Mouse (Mus musculus) R1 (cell line): ENCODE measurements around the gene Plet1.

Source experiments
- DNase-seq: peaks from one replicate; pipeline ENCODE4 v3.0.0-alpha.2; 2018; ENCODE audit warnings: low read depth, low spot score

The Plet1 gene

GRCm38 (mm10) chr9:50533791-50534190 is 39.5 kb downstream of the Plet1 start:
- DNase-seq: peak; percentile 34

- DNase-seq: no peak
These were observed 41.6 kb downstream of the Plet1 start for GRCm38 (mm10) chr9:50535930-50536329.

- DNase-seq: no peak
These were observed 42.3 kb downstream of the Plet1 start for GRCm38 (mm10) chr9:50536603-50537135.

DNA sequence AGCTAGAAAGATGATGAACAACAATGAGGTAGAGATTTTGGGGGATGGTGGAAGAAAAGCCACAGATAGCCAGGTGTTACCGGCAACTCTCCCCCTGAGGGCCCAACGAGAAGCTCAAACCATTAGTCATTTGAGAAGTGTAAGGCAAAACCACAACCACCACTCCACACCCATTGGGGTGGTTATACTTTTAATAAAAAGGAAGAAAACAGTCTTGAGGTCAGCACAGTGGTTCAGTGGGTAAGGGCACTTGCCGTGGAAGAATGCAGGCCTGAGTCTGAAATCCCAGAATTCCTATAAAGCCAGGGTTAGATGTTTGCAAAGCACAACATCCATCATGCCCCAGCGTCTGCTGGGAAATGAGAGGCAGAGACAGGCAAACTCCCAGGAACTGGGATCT is 43.0 kb downstream of the Plet1 start:
- DNase-seq: no peak

DNA sequence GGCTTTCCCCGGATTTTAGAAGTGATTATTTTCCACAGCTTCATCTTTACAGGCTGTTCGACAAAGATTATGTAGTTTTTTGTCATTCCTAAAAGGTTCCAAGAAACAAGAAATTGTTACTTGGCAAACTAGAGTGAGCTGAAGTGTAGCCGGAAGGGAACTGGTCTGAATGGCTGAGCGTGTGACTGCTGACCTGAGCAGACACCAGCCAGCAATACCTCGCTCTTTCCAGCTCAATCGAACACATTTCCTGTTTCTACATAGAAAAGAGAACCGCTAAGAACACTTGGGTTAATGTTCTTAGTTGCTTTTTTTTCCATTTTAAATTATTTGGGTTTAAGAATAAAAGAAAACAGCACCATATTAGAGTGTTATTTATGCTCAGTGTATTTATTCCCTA is 45.8 kb downstream of the Plet1 start:
- DNase-seq: no peak

DNA sequence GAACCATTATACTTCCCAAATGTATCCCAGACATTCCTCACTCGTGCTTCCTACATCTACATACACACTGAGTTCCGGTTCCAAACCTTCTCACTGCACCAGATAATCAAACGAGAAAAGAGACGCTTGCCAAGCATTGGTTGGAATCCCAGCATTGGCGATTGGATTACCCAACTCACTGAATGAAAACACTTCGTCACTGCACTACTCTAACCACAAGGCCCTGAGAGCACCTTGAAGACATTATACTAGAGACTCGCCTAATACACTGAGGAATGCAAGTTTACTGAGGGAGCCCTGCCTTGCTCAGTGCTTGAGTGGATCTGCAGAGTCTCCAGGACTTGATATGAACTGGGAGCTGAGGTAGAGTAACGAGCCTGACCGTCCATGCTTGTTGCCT is 48.1 kb downstream of the Plet1 start:
- no peak for DNase-seq

DNA sequence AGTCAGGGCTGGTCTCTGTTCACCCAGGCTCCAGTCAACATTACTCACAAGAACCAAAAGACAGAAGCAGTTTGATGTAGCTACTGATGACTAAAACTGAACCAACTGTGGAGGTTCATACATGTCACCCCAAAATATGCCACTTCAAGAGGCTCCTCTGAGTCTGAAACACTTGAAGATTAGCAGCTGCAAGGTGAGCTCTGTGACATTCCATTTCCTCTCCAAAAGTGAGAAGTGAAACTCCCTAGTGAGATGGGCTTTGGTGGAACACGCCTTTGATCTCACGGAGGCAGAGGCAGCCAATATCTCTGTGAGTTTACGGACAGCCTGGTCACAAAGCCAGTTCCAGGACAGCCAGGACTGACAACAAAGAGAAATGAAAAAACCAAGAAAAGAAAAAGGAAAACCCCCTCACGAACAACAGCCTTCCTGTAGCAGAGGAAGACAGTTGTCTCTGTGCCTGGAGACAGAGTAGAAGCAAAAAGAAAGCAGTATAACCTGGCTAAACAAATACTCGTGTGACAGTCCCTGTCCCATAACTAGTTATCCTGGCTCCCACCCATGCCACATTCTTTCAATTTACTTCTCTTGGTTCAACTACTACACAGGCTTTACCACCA is 53.6 kb downstream of the Plet1 start:
- DNase-seq: no peak

- DNase-seq: no peak
These were observed 54.6 kb downstream of the Plet1 start for GRCm38 (mm10) chr9:50548936-50549335.

GRCm38 (mm10) chr9:50552206-50552605 is 57.9 kb downstream of the Plet1 start:
- no peak for DNase-seq

GRCm38 (mm10) chr9:50553547-50553946 is 59.2 kb downstream of the Plet1 start:
- no peak for DNase-seq

DNA sequence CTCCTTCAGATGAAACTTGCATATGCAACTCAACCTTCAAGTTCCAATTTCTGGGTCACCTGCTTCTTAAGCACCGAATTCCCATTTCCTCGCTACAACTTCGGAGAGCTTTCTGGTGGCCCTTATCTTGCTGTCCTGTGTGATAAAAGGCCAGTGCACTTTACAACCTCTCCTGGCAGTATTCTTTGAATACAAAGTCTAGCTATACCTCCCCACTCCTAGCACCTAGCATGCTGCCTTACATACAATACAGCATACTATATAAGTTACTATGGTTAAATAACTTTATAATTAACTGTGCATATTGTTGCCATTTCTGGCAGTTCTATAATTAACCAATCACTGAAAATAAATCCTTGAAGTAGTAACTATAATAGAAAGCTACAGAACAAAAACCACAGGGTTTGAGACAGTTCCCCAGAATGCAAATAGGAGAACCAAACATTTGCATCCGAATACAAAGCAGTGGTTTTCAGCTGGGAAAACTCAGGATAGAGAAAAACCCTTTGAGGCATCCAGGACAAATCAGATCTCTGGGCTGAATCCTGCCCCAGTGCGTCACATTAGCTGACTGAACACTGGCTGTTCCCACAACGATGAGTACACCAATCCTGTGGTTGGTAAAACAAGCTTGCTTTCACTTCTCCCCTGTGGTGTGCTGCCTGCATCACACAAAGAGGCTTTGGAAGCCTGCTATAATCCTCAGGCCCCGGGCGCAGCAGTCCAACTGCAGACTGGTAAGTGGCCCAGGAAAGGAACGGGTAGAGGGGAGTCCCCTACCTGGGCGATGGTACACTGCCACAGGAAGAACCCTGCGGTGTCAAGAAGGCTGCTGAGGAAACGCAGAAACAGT is 60.1 kb downstream of the Plet1 start, which contains the start of gene Il18:
Gene Il18 (plus strand): TSS at position 587 of the 853 bp plus-strand sequence.
- DNase-seq: peak; percentile 82

GRCm38 (mm10) chr9:50555094-50555446 is 60.7 kb downstream of the Plet1 start, which contains the start of gene Bco2:
Gene Bco2 (minus strand): TSS chr9:50555181.
- peak; percentile 48 for DNase-seq
